Mouse (Mus musculus): ENCODE measurements around the gene Pde1a.

Gene Pde1a

GRCm38 (mm10) chr2:80128861-80129698 is at the start of gene Pde1a:
TSS of gene Pde1a (minus strand) at chr2:80129458.
- no peak for DNase-seq (ENCODE audit: low read depth)

GRCm38 (mm10) chr2:80178608-80179280 is 49.5 kb upstream of the Pde1a start:
- no peak for DNase-seq (ENCODE audit: low read depth)

- no peak for DNase-seq (ENCODE audit: low read depth)
Measured at GRCm38 (mm10) chr2:80178154-80178553, 48.9 kb upstream of the Pde1a start.

- no peak for DNase-seq (ENCODE audit: low read depth)
Measured at GRCm38 (mm10) chr2:80168103-80168502, 38.8 kb upstream of the Pde1a start.

GRCm38 (mm10) chr2:80158784-80159183 is 29.5 kb upstream of the Pde1a start:
- no peak for DNase-seq (ENCODE audit: low read depth)

GRCm38 (mm10) chr2:80158196-80158595 is 28.9 kb upstream of the Pde1a start:
- no peak for DNase-seq (ENCODE audit: low read depth)

GRCm38 (mm10) chr2:80150019-80150418 is 20.8 kb upstream of the Pde1a start:
- no peak for DNase-seq (ENCODE audit: low read depth)

GRCm38 (mm10) chr2:80149332-80149731 is 20.1 kb upstream of the Pde1a start:
- no peak for DNase-seq (ENCODE audit: low read depth)

GRCm38 (mm10) chr2:80135076-80135475 is 5.8 kb upstream of the Pde1a start:
- DNase-seq (ENCODE audit: low read depth) = no peak

- DNase-seq (ENCODE audit: low read depth) = no peak
Measured at GRCm38 (mm10) chr2:80132677-80133076, 3.4 kb upstream of the Pde1a start.

GRCm38 (mm10) chr2:80126663-80127062 is 2.6 kb downstream of the Pde1a start:
- no peak for DNase-seq (ENCODE audit: low read depth)

GRCm38 (mm10) chr2:80086891-80087290 is 42.4 kb downstream of the Pde1a start:
- DNase-seq (ENCODE audit: low read depth) = no peak

GRCm38 (mm10) chr2:80080090-80080821 is 49.0 kb downstream of the Pde1a start:
- DNase-seq (ENCODE audit: low read depth) = no peak

GRCm38 (mm10) chr2:80079618-80080017 is 49.6 kb downstream of the Pde1a start:
- DNase-seq (ENCODE audit: low read depth) = no peak

- no peak for DNase-seq (ENCODE audit: low read depth)
Measured at GRCm38 (mm10) chr2:80076323-80076722, 52.9 kb downstream of the Pde1a start.

GRCm38 (mm10) chr2:80074531-80074930 is 54.7 kb downstream of the Pde1a start:
- no peak for DNase-seq (ENCODE audit: low read depth)

GRCm38 (mm10) chr2:80074046-80074445 is 55.2 kb downstream of the Pde1a start:
- DNase-seq (ENCODE audit: low read depth) = no peak

- DNase-seq (ENCODE audit: low read depth) = no peak
Measured at GRCm38 (mm10) chr2:80073426-80073825, 55.8 kb downstream of the Pde1a start.

GRCm38 (mm10) chr2:80069745-80070144 is 59.5 kb downstream of the Pde1a start:
- no peak for DNase-seq (ENCODE audit: low read depth)

- no peak for DNase-seq (ENCODE audit: low read depth)
Measured at GRCm38 (mm10) chr2:80066449-80066848, 62.8 kb downstream of the Pde1a start.

- no peak for DNase-seq (ENCODE audit: low read depth)
Measured at GRCm38 (mm10) chr2:80056062-80056461, 73.2 kb downstream of the Pde1a start.

- DNase-seq (ENCODE audit: low read depth) = no peak
Measured at GRCm38 (mm10) chr2:80054042-80054441, 75.2 kb downstream of the Pde1a start.
